Mouse (Mus musculus) testis, adult 2 months (tissue): ENCODE data around the gene AL731706.1.

Experiments
- CTCF ChIP-seq: fragments of 200-500 bp; IDR thresholded peaks from 2 replicates; pipeline ENCODE4 v1.5.1; 2012; ENCODE audit warnings: low read depth, mild to moderate bottlenecking, inconsistent platforms, low read length, moderate library complexity; ENCODE audit not compliant: control insufficient read depth, insufficient read depth, insufficient replicate concordance
- POLR2A ChIP-seq: fragments of 200-500 bp; IDR thresholded peaks from 2 replicates; pipeline ENCODE4 v1.6.1; 2012; ENCODE audit warnings: low read depth, mild to moderate bottlenecking, inconsistent platforms, low read length, moderate library complexity; ENCODE audit not compliant: control insufficient read depth

DNA sequence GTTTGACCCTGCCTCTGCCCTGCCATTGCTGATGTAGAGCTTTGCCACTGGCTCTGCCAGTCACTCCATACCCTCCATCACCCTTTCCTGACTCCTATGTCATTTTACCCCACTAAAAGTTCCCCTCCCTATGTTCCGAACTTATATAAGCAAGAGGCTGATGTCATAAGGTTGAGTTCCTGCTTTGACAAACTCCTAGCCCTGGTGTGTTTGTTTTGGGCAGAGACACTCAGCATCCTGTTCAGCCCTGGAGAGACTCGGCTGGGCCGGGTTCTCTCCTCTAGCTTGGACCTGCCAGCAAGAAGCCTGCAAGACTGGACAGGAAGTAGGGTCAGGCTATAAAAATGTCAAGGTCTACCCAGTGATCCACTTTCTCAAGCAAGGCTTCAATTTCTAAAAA lies 58.3 kb downstream of the AL731706.1 start:
- TF ChIP-seq CTCF (no peak), POLR2A (no peak)
